Mouse (Mus musculus) Patski (cell line): Measurements from ENCODE around the gene Acsl5. TPM values are rescaled to one million over a fixed set of nuclear protein-coding genes. Genes with fewer than 3 reads are reported as not detected.

ENCODE experiments used
- ATAC-seq: fragments of 100-300 bp; one replicate; pipeline ENCODE4 v1.8.0; 2021
- CTCF ChIA-PET: fragments of 350-600 bp; sonication (Branson Sonifier 250); formaldehyde crosslinking; loops from one replicate; lab custom pipeline; 2022; ENCODE audit warnings: inconsistent platforms; lab: Charles Lee
- POLR2A ChIA-PET: fragments of 350-600 bp; sonication (Branson Sonifier 250); formaldehyde crosslinking; loops from one replicate; lab custom pipeline; 2022; ENCODE audit warnings: antibody characterized with exemption, inconsistent platforms; lab: Charles Lee
- DNase-seq: peaks from one replicate; pipeline ENCODE4 v3.0.0-alpha.2; 2011; ENCODE audit warnings: low read depth, low spot score
- H3K27me3 ChIP-seq: fragments of 371-371 bp; one replicate; pipeline ENCODE4 v1.5.1; 2021
- CTCF ChIP-seq: fragments of 100-300 bp; IDR thresholded peaks from one replicate; pipeline ENCODE4 v1.5.1; 2021
- in situ Hi-C: fragments of 300-500 bp; cut with MboI; formaldehyde crosslinking; loops from 3 replicates; pipeline ENCODE4 v1.11.1; 2018; ENCODE audit warnings: low pct_unique_long_range_greater_than_20kb, mixed read lengths
- polyA plus RNA-seq: library from polyadenylated mRNA; unstranded; gene quantifications from one replicate; pipeline ENCODE4 v1.2.3, GENCODE M21; 2021

The Acsl5 gene
- polyA plus RNA-seq, 1 experiment from 2014 or later: 143 TPM

- POLR2A ChIA-PET: interaction anchor here (1.0 kb wide), 1 partner anchor 96 kb away, joined by 3 read pairs; no protein-coding TSS in a partner anchor
- in situ Hi-C loops: no loop called here
- H3K27me3 ChIP-seq: no peaks in the 10 kb centered on the region
- no peak for TF ChIP-seq CTCF
- no peak for DNase-seq
- ATAC-seq: no peak
- CTCF ChIA-PET: interaction anchor here (0.8 to 3.6 kb wide), 15 partner anchors 9 to 115 kb away, joined by 3 to 65 read pairs (median 5); no protein-coding TSS in a partner anchor
Observed at GRCm38 (mm10) chr19:55217365-55217764, 34.4 kb upstream of the Acsl5 start.

- peak; percentile 42 for DNase-seq
- ChIA-PET CTCF (interaction anchor here (0.6 to 3.6 kb wide), 24 partner anchors 8 to 114 kb away, joined by 3 to 65 read pairs (median 5); no protein-coding TSS in a partner anchor), POLR2A (interaction anchor here (0.6 to 1.0 kb wide), 2 partner anchors 81 to 95 kb away, joined by 3 read pairs; no protein-coding TSS in a partner anchor)
- in situ Hi-C loops: no loop called here
- peak; percentile 97 for TF ChIP-seq CTCF
- no peaks in the 10 kb centered on the region for H3K27me3 ChIP-seq
- ATAC-seq: peak; percentile 82
Observed at GRCm38 (mm10) chr19:55218192-55218739, 33.5 kb upstream of the Acsl5 start.

GRCm38 (mm10) chr19:55218741-55219221 is 33.0 kb upstream of the Acsl5 start:
- in situ Hi-C loops: no loop called here
- CTCF ChIA-PET: interaction anchor here (0.7 to 3.6 kb wide), 19 partner anchors 8 to 113 kb away, joined by 3 to 65 read pairs (median 5); no protein-coding TSS in a partner anchor

GRCm38 (mm10) chr19:55219359-55219758 is 32.4 kb upstream of the Acsl5 start:
- TF ChIP-seq CTCF: no peak
- H3K27me3 ChIP-seq: no peaks in the 10 kb centered on the region
- ChIA-PET POLR2A (interaction anchor here (0.6 to 1.3 kb wide), 4 partner anchors 12 to 112 kb away, joined by 3 read pairs; no protein-coding TSS in a partner anchor), CTCF (interaction anchor here (0.7 to 3.6 kb wide), 18 partner anchors 8 to 493 kb away, joined by 3 to 65 read pairs (median 5); no protein-coding TSS in a partner anchor)
- peak; percentile 34 for DNase-seq
- ATAC-seq: no peak
- in situ Hi-C loops: no loop called here

More at GRCm38 (mm10) chr19:55218741-55219221, 33.0 kb upstream of the Acsl5 start:
- H3K27me3 ChIP-seq: no peaks in the 10 kb centered on the region
- no peak for DNase-seq
- peak; percentile 45 for ATAC-seq
- TF ChIP-seq CTCF: no peak
- POLR2A ChIA-PET: interaction anchor here (0.6 to 1.3 kb wide), 4 partner anchors 12 to 112 kb away, joined by 3 read pairs; no protein-coding TSS in a partner anchor

GRCm38 (mm10) chr19:55221208-55221607 is 30.5 kb upstream of the Acsl5 start:
- in situ Hi-C loops: loop anchor here (5.0 kb wide), 1 partner anchor 86 kb away; no protein-coding TSS in a partner anchor
- POLR2A ChIA-PET: no interaction called here
- no peak for ATAC-seq

GRCm38 (mm10) chr19:55222268-55222667 is 29.5 kb upstream of the Acsl5 start:
- no peaks in the 10 kb centered on the region for H3K27me3 ChIP-seq
- DNase-seq: no peak
- ChIA-PET POLR2A (no interaction called here), CTCF (interaction anchor here (1.0 to 1.9 kb wide), 5 partner anchors 8 to 56 kb away, joined by 3 to 6 read pairs (median 4); partner anchors contain the start of gene Gucy2g)
- in situ Hi-C loops: loop anchor here (5.0 kb wide), 1 partner anchor 85 kb away; no protein-coding TSS in a partner anchor
- no peak for TF ChIP-seq CTCF
- ATAC-seq: no peak

More at GRCm38 (mm10) chr19:55221208-55221607, 30.5 kb upstream of the Acsl5 start:
- TF ChIP-seq CTCF: no peak
- DNase-seq: no peak
- no peaks in the 10 kb centered on the region for H3K27me3 ChIP-seq
- CTCF ChIA-PET: interaction anchor here (1.0 to 1.3 kb wide), 3 partner anchors 15 to 111 kb away, joined by 3 read pairs; no protein-coding TSS in a partner anchor

- in situ Hi-C loops: no loop called here
- ATAC-seq: no peak
- CTCF ChIA-PET: interaction anchor here (0.7 to 1.0 kb wide), 2 partner anchors 8 to 9 kb away, joined by 3 to 6 read pairs; no protein-coding TSS in a partner anchor
- DNase-seq: no peak
- H3K27me3 ChIP-seq: no peaks in the 10 kb centered on the region
- POLR2A ChIA-PET: no interaction called here
- TF ChIP-seq CTCF: no peak
Observed at GRCm38 (mm10) chr19:55226621-55227020, 25.1 kb upstream of the Acsl5 start.

- ChIA-PET CTCF (interaction anchor here (0.7 to 1.5 kb wide), 3 partner anchors 8 to 11 kb away, joined by 3 to 6 read pairs (median 3); no protein-coding TSS in a partner anchor), POLR2A (no interaction called here)
- no peaks in the 10 kb centered on the region for H3K27me3 ChIP-seq
- ATAC-seq (no peak), DNase-seq (no peak)
- TF ChIP-seq CTCF: no peak
- in situ Hi-C loops: no loop called here
Observed at GRCm38 (mm10) chr19:55227135-55227534, 24.6 kb upstream of the Acsl5 start.

- no peaks in the 10 kb centered on the region for H3K27me3 ChIP-seq
- in situ Hi-C loops: no loop called here
- POLR2A ChIA-PET: interaction anchor here (0.8 kb wide), 1 partner anchor 12 kb away, joined by 3 read pairs; no protein-coding TSS in a partner anchor
Observed at GRCm38 (mm10) chr19:55231081-55231480, 20.7 kb upstream of the Acsl5 start.

GRCm38 (mm10) chr19:55232136-55232535 is 19.6 kb upstream of the Acsl5 start:
- in situ Hi-C loops: no loop called here
- no peaks in the 10 kb centered on the region for H3K27me3 ChIP-seq
- no peak for DNase-seq
- CTCF ChIA-PET: no interaction called here
- POLR2A ChIA-PET: interaction anchor here (0.6 kb wide), 1 partner anchor 69 kb away, joined by 3 read pairs; no protein-coding TSS in a partner anchor
- ATAC-seq: peak; percentile 61
- no peak for TF ChIP-seq CTCF

More at GRCm38 (mm10) chr19:55231081-55231480, 20.7 kb upstream of the Acsl5 start:
- DNase-seq (no peak), ATAC-seq (no peak)
- TF ChIP-seq CTCF: no peak
- CTCF ChIA-PET: interaction anchor here (0.6 to 1.7 kb wide), 5 partner anchors 9 to 101 kb away, joined by 3 to 14 read pairs (median 4); no protein-coding TSS in a partner anchor
